Mouse (Mus musculus) erythroblast, embryonic 14.5 days (primary cell): ENCODE results near the gene Hsp90b1. TPM values are rescaled to one million over a fixed set of nuclear protein-coding genes. Genes with fewer than 3 reads are reported as not detected.
"Not testable (repeated sequence)": the region's sequence is repeated elsewhere in the genome, so short reads cannot be mapped to it uniquely, and the experiment has no call there.

ENCODE experiments used
- H3K27me3 ChIP-seq: 2 replicates; pipeline ENCODE4 v1.6.1; 2012; ENCODE audit warnings: inconsistent platforms; ENCODE audit not compliant: control insufficient read depth
- H3K36me3 ChIP-seq: 2 replicates; pipeline ENCODE4 v1.6.1; 2012; ENCODE audit warnings: mild to moderate bottlenecking, inconsistent platforms; ENCODE audit not compliant: control insufficient read depth
- H3K4me1 ChIP-seq: 2 replicates; pipeline ENCODE4 v1.6.1; 2012; ENCODE audit warnings: inconsistent platforms; ENCODE audit not compliant: control insufficient read depth
- H3K4me3 ChIP-seq: replicated peaks from 2 replicates; pipeline ENCODE3; 2012; ENCODE audit warnings: moderate library complexity, mild to moderate bottlenecking, inconsistent platforms
- H3K9me3 ChIP-seq: 2 replicates; pipeline ENCODE4 v1.6.1; 2012; ENCODE audit warnings: low read length, inconsistent platforms, mixed read lengths; ENCODE audit not compliant: control insufficient read depth
- GATA1 ChIP-seq: IDR thresholded peaks from 2 replicates; pipeline ENCODE4 v1.6.1; 2012; ENCODE audit warnings: low read length, inconsistent platforms, mixed read lengths
- TAL1 ChIP-seq: IDR thresholded peaks from 3 replicates; pipeline ENCODE4 v1.6.1; 2012; ENCODE audit warnings: low read length, inconsistent platforms, mixed read lengths
- polyA plus RNA-seq: library from polyadenylated mRNA; stranded (reverse); fragments of >175 nt; gene quantifications from 2 replicates; pipeline ENCODE4 v1.2.3, GENCODE M21; 2012

Hsp90b1 gene
- polyA plus RNA-seq, 1 experiment = 1.4 TPM

DNA sequence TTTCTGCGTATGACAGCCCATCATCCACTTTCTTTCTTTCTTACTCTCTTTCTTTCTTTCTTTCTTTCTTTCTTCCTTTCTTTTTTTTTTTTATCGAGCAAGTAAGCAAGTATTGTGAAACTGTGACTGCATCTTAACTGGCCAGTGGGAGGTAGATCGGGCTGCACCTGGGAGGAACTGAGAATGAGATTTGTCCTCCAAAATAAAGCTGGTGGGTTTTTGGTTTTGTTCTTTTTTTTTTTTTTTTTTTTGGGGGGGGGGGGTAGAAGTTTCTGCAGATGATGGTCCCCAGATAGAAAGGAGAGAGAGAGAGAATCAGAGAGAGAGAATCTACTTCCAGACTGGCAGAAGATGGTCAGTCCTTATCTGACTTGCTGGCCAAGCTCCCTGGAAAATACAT is 1.8 kb upstream of the Hsp90b1 start:
- Histone ChIP-seq H3K36me3 (peaks cover 22% of the 10 kb centered on the region), H3K27me3 (no peaks in the 10 kb centered on the region), H3K4me3 (peak overlapping the region; percentile 94), H3K4me1 (peaks cover 47% of the 10 kb centered on the region), H3K9me3 (no peaks in the 10 kb centered on the region)
- TF ChIP-seq TAL1 (no peak), GATA1 (no peak)

DNA sequence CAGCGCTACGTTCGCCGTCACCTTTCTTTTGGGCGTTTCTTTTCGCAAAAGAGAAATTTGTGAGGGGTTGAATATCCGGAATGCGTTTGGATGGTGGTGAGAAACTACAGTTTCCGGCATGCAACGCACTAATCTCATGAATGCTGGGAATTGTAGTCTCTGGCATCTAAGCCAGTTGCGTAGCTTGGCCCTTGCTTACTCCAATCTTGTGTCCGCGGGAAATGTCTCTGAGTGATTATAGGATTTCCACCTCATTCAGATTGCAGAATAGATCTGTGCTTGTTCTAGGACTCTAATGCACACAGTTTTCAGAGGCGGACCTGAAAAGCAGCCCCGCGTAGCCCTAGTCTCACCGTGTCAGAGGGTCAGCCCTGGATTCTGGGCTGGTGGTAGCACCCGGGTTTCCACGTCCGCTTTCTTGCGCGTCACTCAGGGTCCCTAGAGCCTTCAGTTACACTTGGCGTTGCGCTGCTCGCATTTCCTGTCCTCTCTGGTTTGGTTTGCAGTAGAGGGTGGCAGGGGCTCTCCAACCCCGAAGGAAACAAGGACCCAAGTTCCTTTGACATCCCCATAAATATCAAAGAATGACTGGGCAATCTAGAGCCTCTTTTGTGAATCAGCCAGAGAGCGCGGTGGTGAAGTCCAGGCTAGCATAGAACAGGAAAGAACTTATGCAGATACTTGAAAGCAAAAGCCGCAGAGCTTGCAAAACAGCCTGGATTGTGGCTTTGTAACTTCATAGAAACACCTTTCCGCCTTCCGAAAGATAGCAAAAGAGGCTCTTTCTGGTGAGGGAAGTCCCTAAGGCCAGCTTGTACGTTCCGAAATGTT is 828 bp upstream of the Hsp90b1 start:
- Histone ChIP-seq H3K4me1 (peaks cover 53% of the 10 kb centered on the region), H3K27me3 (no peaks in the 10 kb centered on the region), H3K36me3 (peaks cover 32% of the 10 kb centered on the region), H3K4me3 (peak overlapping the region; percentile 94), H3K9me3 (no peaks in the 10 kb centered on the region)
- TF ChIP-seq GATA1 = no peak
- no peak for TF ChIP-seq TAL1

DNA sequence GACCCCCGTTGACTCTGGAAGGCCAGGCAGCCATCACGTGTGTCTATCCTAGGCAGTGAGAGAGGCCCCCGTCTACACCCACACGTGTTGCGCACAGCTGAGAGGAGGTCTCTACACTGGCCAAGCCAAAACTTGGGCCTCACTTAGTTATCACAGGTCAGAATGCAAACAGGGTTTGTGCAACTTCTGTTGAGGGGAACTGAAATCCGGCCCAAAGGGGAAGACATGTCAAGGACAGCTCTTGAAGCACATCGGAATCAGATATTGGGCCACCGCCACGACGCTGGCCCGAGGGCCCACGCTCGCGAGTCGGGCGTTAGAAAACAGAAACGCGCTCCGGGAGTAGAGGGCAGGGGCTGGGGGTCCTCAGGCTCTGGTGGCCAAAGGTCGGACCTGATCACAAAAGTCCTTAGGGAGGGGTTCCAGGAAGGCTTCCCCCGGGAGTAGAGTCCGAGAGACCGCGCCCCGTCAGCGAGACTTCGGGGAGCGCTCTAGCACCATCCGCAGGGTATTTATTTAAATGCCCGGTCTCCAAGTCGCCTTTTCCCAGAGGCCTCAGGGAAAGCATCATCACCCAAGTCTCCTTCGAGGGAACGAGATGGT is 619 bp downstream of the Hsp90b1 start:
- H3K27me3 ChIP-seq = no peaks in the 10 kb centered on the region
- H3K9me3 ChIP-seq = no peaks in the 10 kb centered on the region
- TF ChIP-seq GATA1 (no peak), TAL1 (no peak)
- peaks cover 62% of the 10 kb centered on the region for H3K4me1 ChIP-seq
- peak overlapping the region; percentile 94 for H3K4me3 ChIP-seq
- H3K36me3 ChIP-seq = peaks cover 47% of the 10 kb centered on the region

DNA sequence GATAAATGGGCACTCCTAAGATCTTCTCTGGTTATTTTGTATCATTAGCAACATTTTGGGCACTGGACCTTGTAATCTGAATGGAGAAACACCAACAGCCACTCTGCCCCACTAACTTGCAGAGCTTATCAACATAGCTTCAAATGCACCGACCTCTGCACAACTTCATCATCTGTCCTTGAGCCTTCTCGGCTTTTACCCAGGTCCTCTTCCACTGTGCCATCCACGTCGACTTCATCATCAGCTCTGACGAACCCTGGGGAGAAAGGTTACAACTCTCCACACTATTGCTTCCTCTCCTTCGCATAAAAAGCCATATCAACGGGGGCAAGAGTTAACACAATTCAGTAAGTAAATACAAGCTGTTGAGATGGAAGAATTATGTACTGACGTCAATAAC is 1.2 kb downstream of the Hsp90b1 start:
- peaks cover 52% of the 10 kb centered on the region for H3K36me3 ChIP-seq
- H3K27me3 ChIP-seq = no peaks in the 10 kb centered on the region
- H3K4me1 ChIP-seq = peaks cover 64% of the 10 kb centered on the region
- TF ChIP-seq GATA1 (0 out of 2 replicates have a peak, but pooled peaks have one; percentile 8), TAL1 (no peak)
- H3K9me3 ChIP-seq = no peaks in the 10 kb centered on the region
- H3K4me3 ChIP-seq = peak overlapping the region; percentile 94

DNA sequence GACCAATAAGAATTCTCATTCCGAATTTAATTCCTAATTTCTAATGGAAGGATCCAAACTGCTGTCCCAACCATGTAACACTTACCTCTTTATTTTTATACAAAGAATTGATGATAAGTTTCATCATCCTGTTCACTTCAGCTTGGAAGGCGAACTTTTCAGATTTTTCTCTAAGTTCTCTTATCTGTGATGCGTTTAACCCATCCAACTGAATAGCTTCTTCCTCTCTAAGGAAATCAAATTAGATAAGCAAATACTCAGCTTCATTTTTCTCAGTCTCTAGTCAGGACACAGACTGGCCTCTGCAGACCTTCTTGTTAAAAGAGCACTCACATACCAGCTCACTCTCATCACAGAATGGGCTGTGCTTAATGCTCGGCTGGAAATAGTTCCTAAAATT is 1.9 kb downstream of the Hsp90b1 start:
- TF ChIP-seq GATA1 = no peak
- TF ChIP-seq TAL1 = no peak
- H3K36me3 ChIP-seq = peaks cover 60% of the 10 kb centered on the region
- H3K4me1 ChIP-seq = peaks cover 64% of the 10 kb centered on the region
- H3K9me3 ChIP-seq = no peaks in the 10 kb centered on the region
- peak overlapping the region; percentile 94 for H3K4me3 ChIP-seq
- no peaks in the 10 kb centered on the region for H3K27me3 ChIP-seq

DNA sequence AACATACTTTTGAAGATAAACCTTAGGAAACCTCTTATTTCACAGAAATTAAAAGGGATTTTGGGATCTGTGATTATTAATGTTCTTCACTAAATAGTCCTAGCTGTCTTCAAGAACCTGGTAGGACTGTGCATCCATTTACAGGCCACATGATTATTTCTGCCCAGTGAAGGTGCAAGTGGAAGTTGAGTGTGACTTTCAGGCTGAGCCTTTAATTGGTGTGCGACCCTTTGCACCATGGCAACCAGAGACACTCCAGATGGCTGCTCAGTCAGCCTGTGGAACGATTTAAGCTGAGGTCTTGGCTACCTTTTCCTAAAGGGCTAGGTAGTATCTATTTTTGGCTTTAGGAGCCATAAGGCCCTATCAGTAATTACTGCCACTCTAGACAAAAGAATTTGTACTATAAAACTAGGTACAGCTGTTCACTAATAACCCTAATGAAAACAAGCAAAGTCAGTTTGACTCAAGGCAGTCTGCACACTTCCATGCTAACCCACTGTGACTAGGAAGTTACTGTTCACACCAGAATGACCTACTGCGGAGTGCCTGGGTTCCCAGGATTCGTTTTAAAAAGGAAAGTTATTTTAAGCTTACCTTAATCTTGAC is 2.9 kb downstream of the Hsp90b1 start:
- TF ChIP-seq GATA1 = no peak
- no peak for TF ChIP-seq TAL1
- Histone ChIP-seq H3K4me1 (peaks cover 60% of the 10 kb centered on the region), H3K4me3 (no peak overlapping the region), H3K9me3 (no peaks in the 10 kb centered on the region), H3K36me3 (peaks cover 70% of the 10 kb centered on the region), H3K27me3 (no peaks in the 10 kb centered on the region)

DNA sequence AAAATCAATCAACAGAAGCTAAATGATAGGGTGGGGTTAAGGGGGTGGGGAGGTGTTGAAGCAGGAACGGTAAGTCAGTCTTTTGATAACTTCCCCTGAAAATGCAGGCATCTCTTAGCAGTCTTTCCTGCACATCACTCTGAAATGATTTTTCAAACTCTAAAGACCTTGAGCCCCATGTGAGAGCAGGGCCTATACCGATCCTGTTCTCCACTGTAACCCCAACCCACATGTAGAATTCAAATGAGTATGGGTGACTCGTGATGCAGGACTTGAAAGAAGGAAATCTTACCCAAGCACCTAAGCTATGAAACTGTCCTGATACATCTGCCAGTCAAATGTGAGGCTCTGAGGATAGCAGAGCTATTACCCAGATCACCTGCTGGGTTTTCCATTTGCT is 4.3 kb downstream of the Hsp90b1 start:
- no peaks in the 10 kb centered on the region for H3K27me3 ChIP-seq
- no peaks in the 10 kb centered on the region for H3K9me3 ChIP-seq
- H3K36me3 ChIP-seq = peaks cover 79% of the 10 kb centered on the region
- no peak overlapping the region for H3K4me3 ChIP-seq
- TF ChIP-seq TAL1 (no peak), GATA1 (no peak)
- peaks cover 46% of the 10 kb centered on the region for H3K4me1 ChIP-seq

DNA sequence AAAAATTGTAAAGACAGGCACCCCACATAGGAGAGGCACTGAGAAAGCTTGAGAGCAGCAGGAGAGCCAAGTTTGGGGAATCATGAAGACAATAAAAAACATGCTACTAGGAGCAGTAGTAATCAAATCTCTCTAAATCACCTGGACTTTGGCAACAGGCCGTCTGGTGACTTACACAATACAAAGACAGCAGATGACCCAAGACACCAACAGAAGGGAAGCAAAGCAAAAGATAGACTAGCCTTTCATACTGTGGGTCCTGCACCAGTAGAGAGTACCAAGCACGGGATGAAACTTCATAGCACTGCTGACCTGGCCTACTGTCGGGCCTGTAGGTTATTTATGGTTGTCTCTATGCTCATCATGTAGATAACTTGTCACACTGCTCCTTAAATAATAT is 5.1 kb downstream of the Hsp90b1 start:
- Histone ChIP-seq H3K4me3 (no peak overlapping the region), H3K9me3 (no peaks in the 10 kb centered on the region), H3K4me1 (peaks cover 46% of the 10 kb centered on the region), H3K27me3 (no peaks in the 10 kb centered on the region), H3K36me3 (peaks cover 87% of the 10 kb centered on the region)
- TF ChIP-seq TAL1 = no peak
- no peak for TF ChIP-seq GATA1

DNA sequence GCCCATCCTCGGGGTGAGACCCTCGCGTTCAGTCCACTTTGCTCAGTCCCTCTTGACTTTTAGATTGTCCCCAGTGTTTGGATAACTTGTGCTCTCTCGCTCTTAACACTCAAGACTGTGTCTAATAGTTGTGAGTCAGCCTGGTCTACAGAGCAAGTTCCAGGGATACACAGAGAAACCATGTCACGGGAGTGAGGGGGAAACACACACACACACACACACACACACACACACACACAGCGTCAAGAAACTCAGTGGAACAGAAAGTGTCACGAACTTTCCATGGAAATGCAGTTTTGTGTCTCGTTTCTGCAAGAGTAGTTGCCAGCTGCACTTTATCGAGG is 19.3 kb downstream of the Hsp90b1 start:
- not testable (repeated sequence) for H3K27me3 ChIP-seq, H3K9me3 ChIP-seq
- Histone ChIP-seq H3K4me3 (peak overlapping the region; percentile 69), H3K4me1 (peaks cover 18% of the 10 kb centered on the region), H3K36me3 (peaks cover 16% of the 10 kb centered on the region)

DNA sequence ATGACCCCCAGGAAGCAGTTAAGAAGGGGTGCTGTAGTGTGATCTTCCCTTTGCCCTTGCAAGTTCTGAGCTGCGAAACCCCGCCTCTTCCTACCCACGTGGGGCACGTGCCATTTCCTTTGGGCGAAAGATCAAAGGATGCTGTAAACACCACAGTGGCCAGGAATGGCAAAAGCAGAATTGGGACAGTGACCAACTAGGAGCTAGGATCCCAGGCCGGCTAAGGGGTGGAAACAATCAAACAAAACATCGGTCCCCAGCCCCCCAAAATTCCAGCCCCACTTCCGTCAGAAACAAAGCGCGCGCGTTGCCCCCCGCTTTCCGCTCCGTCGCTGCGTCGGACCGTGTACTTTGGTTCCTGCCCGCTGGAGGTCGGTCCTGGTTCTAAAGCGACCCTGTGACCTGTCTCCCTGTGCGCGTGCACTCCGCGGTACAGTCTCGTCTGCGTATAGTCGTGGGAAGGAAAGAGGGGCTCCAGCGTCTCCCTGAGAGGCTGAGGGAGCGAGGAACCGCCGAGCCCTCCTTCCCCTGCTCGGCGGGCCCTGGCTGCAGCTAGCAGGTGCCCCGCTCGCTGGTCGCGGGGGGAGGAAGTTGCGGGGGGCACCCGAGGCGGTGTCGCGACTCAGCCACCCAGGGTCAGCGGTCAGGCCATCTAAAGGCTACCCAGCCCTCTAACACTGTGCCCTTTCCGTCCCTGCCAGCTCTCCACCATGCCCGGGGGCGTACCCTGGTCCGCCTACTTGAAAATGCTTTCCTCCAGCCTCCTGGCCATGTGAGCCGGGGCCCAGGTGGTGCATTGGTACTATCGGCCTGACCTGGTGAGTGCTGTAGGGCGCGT is 19.9 kb downstream of the Hsp90b1 start:
- H3K4me3 ChIP-seq = peak overlapping the region; percentile 69
- not testable (repeated sequence) for H3K9me3 ChIP-seq, H3K27me3 ChIP-seq
- peaks cover 10% of the 10 kb centered on the region for H3K36me3 ChIP-seq
- peaks cover 18% of the 10 kb centered on the region for H3K4me1 ChIP-seq

DNA sequence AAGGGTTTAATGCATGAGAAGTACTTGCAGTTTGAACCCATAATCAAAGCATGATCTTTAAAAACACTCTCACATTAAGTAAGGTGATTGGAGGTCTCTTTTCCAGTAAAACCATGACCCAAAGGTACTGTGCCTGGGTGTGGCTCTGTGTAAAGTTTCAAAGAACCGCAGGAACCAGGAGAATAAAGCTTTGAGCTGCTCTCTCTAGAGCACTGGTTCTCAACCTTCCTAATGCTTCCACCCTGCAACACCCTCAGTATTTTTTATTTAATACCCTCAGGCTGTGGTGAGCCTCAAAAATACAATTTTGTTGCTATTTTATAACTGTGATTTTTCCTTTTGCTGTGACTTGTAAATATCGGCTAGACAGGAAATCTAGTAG is 20.5 kb downstream of the Hsp90b1 start:
- not testable (repeated sequence) for H3K9me3 ChIP-seq, H3K36me3 ChIP-seq, H3K4me3 ChIP-seq, H3K27me3 ChIP-seq
- peaks cover 18% of the 10 kb centered on the region for H3K4me1 ChIP-seq

DNA sequence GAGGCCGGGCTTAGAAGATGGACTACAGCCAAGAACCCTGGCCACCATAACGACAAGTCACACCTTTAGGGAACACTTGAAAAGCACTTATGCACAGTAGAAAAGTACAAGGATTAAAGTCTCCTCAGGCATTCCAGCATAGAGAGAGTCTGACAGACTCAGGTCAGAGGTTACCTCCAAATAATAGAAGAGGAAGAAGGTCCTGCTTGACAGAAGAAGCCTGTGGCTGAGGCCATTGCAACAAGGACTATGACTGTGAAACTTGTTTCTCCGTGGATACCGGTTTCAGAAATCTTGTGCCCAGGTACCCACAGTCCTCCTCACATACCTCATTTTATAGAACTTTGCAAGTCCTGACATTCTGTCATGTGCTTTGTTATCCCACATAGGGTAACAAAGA is 34.8 kb downstream of the Hsp90b1 start:
- not testable (repeated sequence) for H3K27me3 ChIP-seq, H3K9me3 ChIP-seq, H3K4me3 ChIP-seq, H3K4me1 ChIP-seq, H3K36me3 ChIP-seq
